Mouse (Mus musculus): Measurements from ENCODE around the gene Hmgcs2. TPM values are rescaled to one million over a fixed set of nuclear protein-coding genes. Genes with fewer than 3 reads are reported as not detected.

The Hmgcs2 gene
- polyA plus RNA-seq, 1 experiment from 2014 or later: 16.8 TPM

DNA sequence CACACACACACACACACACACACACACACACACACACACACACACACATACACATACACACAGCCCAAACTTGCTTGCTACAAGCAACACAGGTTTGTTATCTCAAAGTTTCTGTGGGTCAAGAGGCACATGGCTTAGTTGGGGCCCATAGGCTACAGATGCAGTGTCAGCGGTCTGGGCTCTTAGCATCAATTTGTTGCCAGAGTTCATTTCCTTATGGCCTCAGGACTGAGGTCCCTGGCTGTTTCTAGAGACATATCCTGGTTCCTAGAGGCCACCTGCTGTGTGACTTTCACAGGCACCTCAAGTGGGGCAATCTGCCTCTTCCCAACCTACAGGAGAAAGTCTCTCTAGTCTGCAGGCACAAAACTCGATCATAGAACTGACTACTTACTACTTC lies 30.9 kb upstream of the Hmgcs2 start:
- H3K4me1 ChIP-seq (ENCODE audit: control insufficient read depth, insufficient read depth, low read length): peaks cover 3% of the 10 kb centered on the region; the same call in 1 of the 2 replicates
- H3K9ac ChIP-seq (ENCODE audit: low read depth, low read length): no peak overlapping the region
- H3K27me3 ChIP-seq (ENCODE audit: control insufficient read depth, insufficient read depth, low read depth, low read length): no peaks in the 10 kb centered on the region
- H3K4me3 ChIP-seq (ENCODE audit: low read depth, low read length): no peak overlapping the region
- no peak overlapping the region for H3K27ac ChIP-seq (ENCODE audit: low read length)
- WGBS: 90% methylated on average over 2 of the region's 2 CpGs
- ATAC-seq: no peak
- H3K36me3 ChIP-seq (ENCODE audit: control insufficient read depth, insufficient read depth, low read length): no peaks in the 10 kb centered on the region
- H3K9me3 ChIP-seq (replicated peaks; ENCODE audit: control insufficient read depth, low read length, poor library complexity, severe bottlenecking): no peaks in the 10 kb centered on the region
- H3K4me2 ChIP-seq (ENCODE audit: low read length): no peak overlapping the region

GRCm38 (mm10) chr3:98249833-98250448 lies 30.3 kb upstream of the Hmgcs2 start:
- H3K4me3 ChIP-seq (ENCODE audit: low read depth, low read length): no peak overlapping the region
- no peaks in the 10 kb centered on the region for H3K36me3 ChIP-seq (ENCODE audit: control insufficient read depth, insufficient read depth, low read length)
- no peak overlapping the region for H3K9ac ChIP-seq (ENCODE audit: low read depth, low read length)
- no peaks in the 10 kb centered on the region for H3K9me3 ChIP-seq (replicated peaks; ENCODE audit: control insufficient read depth, low read length, poor library complexity, severe bottlenecking)
- WGBS: 86% methylated on average over 11 of the region's 11 CpGs
- H3K27me3 ChIP-seq (ENCODE audit: control insufficient read depth, insufficient read depth, low read depth, low read length): no peaks in the 10 kb centered on the region
- no peak for ATAC-seq
- H3K27ac ChIP-seq (ENCODE audit: low read length): no peak overlapping the region
- H3K4me1 ChIP-seq (ENCODE audit: control insufficient read depth, insufficient read depth, low read length): peaks cover 3% of the 10 kb centered on the region; the same call in 1 of the 2 replicates
- no peak overlapping the region for H3K4me2 ChIP-seq (ENCODE audit: low read length)

DNA sequence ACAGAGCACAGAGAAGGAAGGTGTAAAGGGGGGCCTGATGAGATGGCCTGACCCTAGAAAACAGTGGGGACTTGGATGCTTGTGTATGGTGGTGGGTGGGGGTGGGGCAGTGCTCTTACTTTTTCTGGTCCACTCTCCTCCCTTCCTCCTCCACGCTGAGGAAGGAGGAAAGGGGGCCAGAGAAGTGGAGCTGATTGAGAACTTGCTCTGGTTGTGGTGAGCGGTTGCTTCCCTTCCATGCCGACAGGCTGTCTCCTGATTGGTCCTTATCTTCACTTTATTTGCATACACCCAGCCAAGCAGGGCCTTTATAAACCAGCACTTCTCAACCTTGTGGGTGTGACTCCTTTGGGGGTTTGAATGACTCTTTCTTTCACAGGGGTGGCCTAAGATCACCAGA lies 26.2 kb upstream of the Hmgcs2 start:
- no peaks in the 10 kb centered on the region for H3K27me3 ChIP-seq (ENCODE audit: control insufficient read depth, insufficient read depth, low read depth, low read length)
- no peak overlapping the region for H3K9ac ChIP-seq (ENCODE audit: low read depth, low read length)
- ATAC-seq: no peak
- no peak overlapping the region for H3K27ac ChIP-seq (ENCODE audit: low read length)
- H3K4me3 ChIP-seq (ENCODE audit: low read depth, low read length): no peak overlapping the region
- no peaks in the 10 kb centered on the region for H3K4me1 ChIP-seq (ENCODE audit: control insufficient read depth, insufficient read depth, low read length)
- H3K36me3 ChIP-seq (ENCODE audit: control insufficient read depth, insufficient read depth, low read length): no peaks in the 10 kb centered on the region
- H3K9me3 ChIP-seq (replicated peaks; ENCODE audit: control insufficient read depth, low read length, poor library complexity, severe bottlenecking): no peaks in the 10 kb centered on the region
- H3K4me2 ChIP-seq (ENCODE audit: low read length): no peak overlapping the region
- 79% methylated on average over 2 of the region's 3 CpGs for whole genome bisulfite sequencing

GRCm38 (mm10) chr3:98254656-98255583 lies 25.3 kb upstream of the Hmgcs2 start:
- Histone ChIP-seq H3K9ac (ENCODE audit: low read depth, low read length) (no peak overlapping the region), H3K9me3 (replicated peaks; ENCODE audit: control insufficient read depth, low read length, poor library complexity, severe bottlenecking) (no peaks in the 10 kb centered on the region), H3K4me1 (ENCODE audit: control insufficient read depth, insufficient read depth, low read length) (no peaks in the 10 kb centered on the region), H3K36me3 (ENCODE audit: control insufficient read depth, insufficient read depth, low read length) (no peaks in the 10 kb centered on the region), H3K4me3 (ENCODE audit: low read depth, low read length) (no peak overlapping the region), H3K27me3 (ENCODE audit: control insufficient read depth, insufficient read depth, low read depth, low read length) (no peaks in the 10 kb centered on the region), H3K4me2 (ENCODE audit: low read length) (no peak overlapping the region), H3K27ac (ENCODE audit: low read length) (no peak overlapping the region)
- WGBS: 87% methylated on average over 8 of the region's 8 CpGs
- no peak for ATAC-seq

DNA sequence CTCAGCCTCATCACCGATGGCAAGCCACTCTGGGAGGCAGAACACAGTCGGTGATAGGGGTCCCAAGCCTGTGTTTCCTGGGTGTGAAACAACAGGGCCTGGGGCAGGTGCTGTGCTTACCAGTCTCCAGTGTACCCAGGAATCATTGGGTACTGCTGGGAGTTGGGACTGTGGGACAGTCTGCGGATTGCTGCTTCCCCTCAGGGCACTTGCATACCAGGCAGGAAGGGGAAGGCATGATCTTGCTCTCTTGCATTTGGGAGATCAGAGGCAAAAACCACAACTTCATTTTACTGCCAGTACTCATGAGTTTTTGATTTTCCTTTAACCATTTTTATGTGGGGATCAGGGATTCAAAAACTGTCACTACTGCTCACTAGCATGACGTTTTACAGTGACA lies 21.5 kb upstream of the Hmgcs2 start:
- Histone ChIP-seq H3K36me3 (ENCODE audit: control insufficient read depth, insufficient read depth, low read length) (no peaks in the 10 kb centered on the region), H3K27ac (ENCODE audit: low read length) (no peak overlapping the region), H3K4me2 (ENCODE audit: low read length) (no peak overlapping the region), H3K9ac (ENCODE audit: low read depth, low read length) (no peak overlapping the region), H3K9me3 (replicated peaks; ENCODE audit: control insufficient read depth, low read length, poor library complexity, severe bottlenecking) (no peaks in the 10 kb centered on the region), H3K4me3 (ENCODE audit: low read depth, low read length) (no peak overlapping the region), H3K4me1 (ENCODE audit: control insufficient read depth, insufficient read depth, low read length) (no peaks in the 10 kb centered on the region), H3K27me3 (ENCODE audit: control insufficient read depth, insufficient read depth, low read depth, low read length) (no peaks in the 10 kb centered on the region)
- ATAC-seq: no peak
- WGBS: 90% methylated on average over 4 of the region's 4 CpGs

- no peak overlapping the region for H3K4me2 ChIP-seq (ENCODE audit: low read length)
- H3K9me3 ChIP-seq (replicated peaks; ENCODE audit: control insufficient read depth, low read length, poor library complexity, severe bottlenecking): no peaks in the 10 kb centered on the region
- no peak overlapping the region for H3K4me3 ChIP-seq (ENCODE audit: low read depth, low read length)
- H3K36me3 ChIP-seq (ENCODE audit: control insufficient read depth, insufficient read depth, low read length): no peaks in the 10 kb centered on the region
- no peak for ATAC-seq
- no peaks in the 10 kb centered on the region for H3K4me1 ChIP-seq (ENCODE audit: control insufficient read depth, insufficient read depth, low read length)
- no peaks in the 10 kb centered on the region for H3K27me3 ChIP-seq (ENCODE audit: control insufficient read depth, insufficient read depth, low read depth, low read length)
- H3K9ac ChIP-seq (ENCODE audit: low read depth, low read length): no peak overlapping the region
- 85% methylated on average over 5 of the region's 5 CpGs for WGBS
- no peak overlapping the region for H3K27ac ChIP-seq (ENCODE audit: low read length)
These were observed 20.9 kb upstream of the Hmgcs2 start for GRCm38 (mm10) chr3:98259271-98259751.

DNA sequence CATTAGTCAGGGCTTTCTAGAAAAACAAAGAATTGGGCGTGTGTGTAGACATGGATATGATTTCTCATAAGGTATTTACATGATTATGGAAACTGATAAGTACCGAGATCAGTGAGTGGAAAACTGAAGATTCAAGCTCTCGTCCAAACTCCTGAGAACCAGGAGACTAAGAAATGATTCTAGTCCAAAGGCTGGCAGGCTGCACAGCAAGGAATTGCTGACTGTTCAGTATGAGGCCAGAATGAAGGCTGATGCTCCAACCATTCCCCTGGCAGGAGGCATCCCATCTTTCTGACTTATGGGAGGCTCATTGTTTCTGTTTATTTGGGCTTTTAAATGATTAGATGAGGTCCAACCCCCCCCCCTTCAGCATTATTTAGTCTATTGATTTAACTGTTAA lies 19.7 kb upstream of the Hmgcs2 start:
- Histone ChIP-seq H3K4me2 (ENCODE audit: low read length) (no peak overlapping the region), H3K27ac (ENCODE audit: low read length) (no peak overlapping the region), H3K9ac (ENCODE audit: low read depth, low read length) (no peak overlapping the region), H3K27me3 (ENCODE audit: control insufficient read depth, insufficient read depth, low read depth, low read length) (no peaks in the 10 kb centered on the region), H3K9me3 (replicated peaks; ENCODE audit: control insufficient read depth, low read length, poor library complexity, severe bottlenecking) (no peaks in the 10 kb centered on the region), H3K36me3 (ENCODE audit: control insufficient read depth, insufficient read depth, low read length) (no peaks in the 10 kb centered on the region), H3K4me3 (ENCODE audit: low read depth, low read length) (no peak overlapping the region), H3K4me1 (ENCODE audit: control insufficient read depth, insufficient read depth, low read length) (no peaks in the 10 kb centered on the region)
- ATAC-seq: no peak
- whole genome bisulfite sequencing: 82% methylated on average over 3 of the region's 3 CpGs

DNA sequence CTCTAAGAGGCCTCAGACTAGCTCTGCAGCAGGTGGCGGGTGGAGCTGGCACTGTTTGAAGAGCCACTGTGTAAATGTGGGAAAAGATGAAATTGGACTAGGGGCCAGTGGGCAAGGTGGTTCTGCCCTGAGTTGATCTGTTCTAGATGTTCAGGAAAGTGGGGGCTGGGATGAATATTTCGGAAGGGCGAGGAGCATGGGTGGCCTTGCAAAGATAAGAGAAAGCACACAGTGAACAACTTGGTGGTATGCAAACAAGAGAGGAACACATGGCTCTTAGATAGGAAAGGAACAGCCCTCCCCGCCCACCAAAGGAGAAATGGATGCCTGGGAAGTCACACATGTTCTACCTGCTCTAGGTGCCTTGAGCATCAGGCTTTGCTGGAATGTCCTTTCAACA lies 18.8 kb upstream of the Hmgcs2 start:
- WGBS: 95% methylated on average over 4 of the region's 4 CpGs
- H3K9me3 ChIP-seq (replicated peaks; ENCODE audit: control insufficient read depth, low read length, poor library complexity, severe bottlenecking): no peaks in the 10 kb centered on the region
- H3K27ac ChIP-seq (ENCODE audit: low read length): no peak overlapping the region
- no peak for ATAC-seq
- H3K4me2 ChIP-seq (ENCODE audit: low read length): no peak overlapping the region
- H3K36me3 ChIP-seq (ENCODE audit: control insufficient read depth, insufficient read depth, low read length): no peaks in the 10 kb centered on the region
- H3K27me3 ChIP-seq (ENCODE audit: control insufficient read depth, insufficient read depth, low read depth, low read length): no peaks in the 10 kb centered on the region
- no peaks in the 10 kb centered on the region for H3K4me1 ChIP-seq (ENCODE audit: control insufficient read depth, insufficient read depth, low read length)
- H3K9ac ChIP-seq (ENCODE audit: low read depth, low read length): no peak overlapping the region
- H3K4me3 ChIP-seq (ENCODE audit: low read depth, low read length): no peak overlapping the region

DNA sequence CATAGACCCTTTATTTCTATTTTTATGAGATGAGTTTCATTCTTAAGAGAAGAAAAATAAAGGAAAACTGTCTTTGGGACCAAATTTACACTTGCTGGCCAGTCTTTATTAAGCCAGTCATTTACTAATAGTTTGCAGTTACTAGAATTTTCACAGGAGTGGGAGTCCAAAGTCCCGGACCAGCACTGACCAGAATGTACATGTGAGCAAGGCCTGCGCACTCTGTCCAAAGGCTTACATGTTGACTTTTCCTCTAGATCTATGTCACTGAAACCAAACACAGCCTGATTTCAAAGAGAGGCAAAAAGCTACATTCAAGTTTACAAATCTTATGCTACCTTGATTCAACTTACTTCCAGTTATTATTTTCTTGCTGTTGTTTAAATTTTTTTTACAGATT lies 18.1 kb upstream of the Hmgcs2 start:
- no peak for ATAC-seq
- no peak overlapping the region for H3K27ac ChIP-seq (ENCODE audit: low read length)
- H3K9ac ChIP-seq (ENCODE audit: low read depth, low read length): no peak overlapping the region
- no peak overlapping the region for H3K4me2 ChIP-seq (ENCODE audit: low read length)
- H3K4me1 ChIP-seq (ENCODE audit: control insufficient read depth, insufficient read depth, low read length): peaks cover 3% of the 10 kb centered on the region
- no peak overlapping the region for H3K4me3 ChIP-seq (ENCODE audit: low read depth, low read length)
- no peaks in the 10 kb centered on the region for H3K36me3 ChIP-seq (ENCODE audit: control insufficient read depth, insufficient read depth, low read length)
- WGBS: 97% methylated on average over 2 of the region's 2 CpGs
- no peaks in the 10 kb centered on the region for H3K9me3 ChIP-seq (replicated peaks; ENCODE audit: control insufficient read depth, low read length, poor library complexity, severe bottlenecking)
- no peaks in the 10 kb centered on the region for H3K27me3 ChIP-seq (ENCODE audit: control insufficient read depth, insufficient read depth, low read depth, low read length)
